Mouse (Mus musculus): ENCODE results near the gene Nmi. TPM values are rescaled to one million over a fixed set of nuclear protein-coding genes. Genes with fewer than 3 reads are reported as not detected.

Gene Nmi
- polyA plus RNA-seq, 1 experiment from 2014 or later: 9.4 TPM

DNA sequence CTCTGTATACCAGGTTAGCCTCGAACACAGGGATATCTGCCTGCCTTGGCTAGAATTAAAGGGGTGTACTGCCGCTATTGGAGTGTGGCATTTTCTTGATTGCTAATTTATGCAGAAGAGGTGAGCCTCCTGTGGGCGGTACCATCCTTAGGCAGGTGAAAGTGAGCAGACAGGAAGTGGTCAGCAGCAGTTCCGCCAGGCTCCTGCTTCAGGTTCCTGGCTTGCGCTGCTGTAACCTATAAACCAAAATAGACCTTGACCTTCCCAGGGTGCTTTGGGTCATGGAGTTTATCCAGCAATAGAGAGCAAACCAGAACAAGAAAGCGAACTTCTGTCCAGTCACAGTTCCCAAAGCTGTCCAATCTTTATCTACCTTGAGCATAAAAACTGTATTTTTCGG lies 37.4 kb downstream of the Nmi start:
- peaks cover 5% of the 10 kb centered on the region for H3K36me3 ChIP-seq (ENCODE audit: control insufficient read depth, insufficient read depth)
- H3K9ac ChIP-seq (ENCODE audit: low read depth, low read length): no peak overlapping the region; the same call in 1 of the 2 replicates
- 0 out of 2 replicates have a peak overlapping the region, but pooled peaks have one; percentile 73 for H3K4me2 ChIP-seq (ENCODE audit: low read depth, low read length)
- no peaks in the 10 kb centered on the region for H3K27me3 ChIP-seq (ENCODE audit: control insufficient read depth, insufficient read depth, low read depth, low read length)
- WGBS (ENCODE audit: insufficient replicate concordance): 76% methylated on average over 7 of the region's 7 CpGs
- H3K9me3 ChIP-seq (replicated peaks; ENCODE audit: control insufficient read depth, low read length): no peaks in the 10 kb centered on the region
- no peak overlapping the region for H3K4me3 ChIP-seq (ENCODE audit: low read depth, low read length)
- H3K4me1 ChIP-seq (ENCODE audit: control insufficient read depth, low read depth, low read length): peaks cover 49% of the 10 kb centered on the region
- no peak for ATAC-seq (ENCODE audit: low read depth)
- no peak overlapping the region for H3K27ac ChIP-seq (ENCODE audit: low read length)

DNA sequence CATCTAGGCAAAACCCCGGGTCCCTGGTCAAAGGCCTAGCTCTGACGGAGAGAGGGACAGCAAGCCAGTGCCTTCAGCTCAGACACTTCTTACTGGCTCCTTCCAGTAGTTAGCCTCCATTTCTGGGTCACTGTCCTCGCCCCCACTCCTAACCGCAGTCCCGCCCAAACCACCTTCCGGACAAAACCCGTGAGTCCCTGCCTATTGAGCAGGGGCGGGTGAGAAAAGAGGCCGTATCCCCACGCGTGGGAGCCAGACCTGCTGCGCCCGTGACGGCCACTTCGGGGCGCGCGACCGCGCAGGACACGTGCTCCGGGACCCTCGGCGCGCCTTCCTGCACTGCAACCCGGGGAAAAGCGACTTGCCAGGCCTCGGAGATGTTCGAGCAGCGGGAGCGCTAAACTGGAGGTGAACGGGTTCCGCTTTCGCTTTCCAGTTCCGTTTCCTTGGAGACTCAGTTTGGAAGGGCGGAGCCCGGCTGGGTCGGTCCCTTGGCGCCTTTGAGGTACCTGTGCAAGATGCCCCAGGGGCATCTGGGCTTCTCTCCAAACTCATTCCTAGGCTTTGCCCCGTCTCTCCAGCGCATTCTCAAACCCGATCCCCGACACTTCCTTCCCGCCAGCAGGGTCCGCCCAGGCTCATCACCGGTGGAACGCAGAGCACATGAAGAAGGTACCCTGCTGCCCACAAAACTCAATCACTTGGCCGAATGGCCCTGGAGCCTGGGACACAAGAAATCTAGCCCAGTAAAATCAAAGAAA lies 38.5 kb downstream of the Nmi start, which contains the start of gene Rbm43:
Gene Rbm43, minus strand, starts transcription at position 590 of the 761 bp plus-strand sequence.
- peak; percentile 62 for ATAC-seq (ENCODE audit: low read depth)
- peaks cover 3% of the 10 kb centered on the region; the same call in 1 of the 2 replicates for H3K9me3 ChIP-seq (replicated peaks; ENCODE audit: control insufficient read depth, low read length)
- H3K36me3 ChIP-seq (ENCODE audit: control insufficient read depth, insufficient read depth): peaks cover 16% of the 10 kb centered on the region
- H3K27ac ChIP-seq (ENCODE audit: low read length): peak within 1 kb of the TSS; percentile 92
- peak within 1 kb of the TSS; percentile 95 for H3K4me3 ChIP-seq (ENCODE audit: low read depth, low read length)
- no peaks in the 10 kb centered on the region for H3K27me3 ChIP-seq (ENCODE audit: control insufficient read depth, insufficient read depth, low read depth, low read length)
- H3K4me2 ChIP-seq (ENCODE audit: low read depth, low read length): peak within 1 kb of the TSS; percentile 73
- peaks cover 49% of the 10 kb centered on the region for H3K4me1 ChIP-seq (ENCODE audit: control insufficient read depth, low read depth, low read length)
- peak within 1 kb of the TSS; percentile 91 for H3K9ac ChIP-seq (ENCODE audit: low read depth, low read length)
- under 1% methylated on average over 48 of the region's 48 CpGs for WGBS (ENCODE audit: insufficient replicate concordance)

DNA sequence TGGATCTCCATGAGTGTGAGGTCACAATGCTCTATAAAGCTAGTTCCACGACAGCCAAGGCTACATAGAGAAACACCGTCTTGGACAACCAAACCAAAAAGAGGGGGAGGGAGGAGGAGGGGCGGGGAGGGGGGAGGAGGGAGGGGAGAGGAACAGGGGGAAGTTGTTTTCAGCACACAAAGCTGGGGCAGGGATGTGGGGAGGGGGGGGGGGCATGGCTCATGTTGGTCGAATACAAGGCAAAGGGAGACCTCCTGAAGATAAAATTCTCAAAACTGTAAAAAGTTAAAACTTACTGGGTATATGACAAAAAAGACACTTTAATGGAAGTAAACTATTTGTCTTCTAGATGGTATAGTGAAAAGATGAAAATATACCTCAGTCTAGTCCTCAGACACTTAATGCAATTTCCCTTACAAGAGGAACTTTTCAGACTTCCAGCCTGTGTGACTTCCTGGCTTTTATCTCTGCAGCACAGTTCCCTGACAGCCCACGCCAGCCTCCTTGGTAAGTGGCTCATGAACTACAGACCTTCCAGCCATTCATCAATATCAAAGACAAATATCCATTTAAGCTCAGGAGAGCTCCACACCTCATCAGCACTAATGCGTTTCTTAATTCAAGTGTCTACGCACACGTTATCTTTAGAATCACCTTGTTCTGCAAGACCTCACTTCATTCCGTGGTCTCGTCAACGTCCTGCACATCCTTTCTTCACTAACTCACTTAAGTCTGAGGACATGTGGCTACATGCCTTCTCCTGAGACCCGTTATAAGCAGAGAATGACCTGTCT lies 39.8 kb downstream of the Nmi start:
- Histone ChIP-seq H3K4me3 (ENCODE audit: low read depth, low read length) (peak overlapping the region; percentile 95), H3K36me3 (ENCODE audit: control insufficient read depth, insufficient read depth) (peaks cover 20% of the 10 kb centered on the region), H3K4me2 (ENCODE audit: low read depth, low read length) (peak overlapping the region; percentile 73), H3K27me3 (ENCODE audit: control insufficient read depth, insufficient read depth, low read depth, low read length) (no peaks in the 10 kb centered on the region), H3K9me3 (replicated peaks; ENCODE audit: control insufficient read depth, low read length) (peaks cover 3% of the 10 kb centered on the region; the same call in 1 of the 2 replicates), H3K4me1 (ENCODE audit: control insufficient read depth, low read depth, low read length) (peaks cover 43% of the 10 kb centered on the region), H3K27ac (ENCODE audit: low read length) (peak overlapping the region; percentile 92), H3K9ac (ENCODE audit: low read depth, low read length) (peak overlapping the region; percentile 91)
- ATAC-seq (ENCODE audit: low read depth): peak; percentile 55
- 9% methylated on average over 11 of the region's 12 CpGs for WGBS (ENCODE audit: insufficient replicate concordance)

DNA sequence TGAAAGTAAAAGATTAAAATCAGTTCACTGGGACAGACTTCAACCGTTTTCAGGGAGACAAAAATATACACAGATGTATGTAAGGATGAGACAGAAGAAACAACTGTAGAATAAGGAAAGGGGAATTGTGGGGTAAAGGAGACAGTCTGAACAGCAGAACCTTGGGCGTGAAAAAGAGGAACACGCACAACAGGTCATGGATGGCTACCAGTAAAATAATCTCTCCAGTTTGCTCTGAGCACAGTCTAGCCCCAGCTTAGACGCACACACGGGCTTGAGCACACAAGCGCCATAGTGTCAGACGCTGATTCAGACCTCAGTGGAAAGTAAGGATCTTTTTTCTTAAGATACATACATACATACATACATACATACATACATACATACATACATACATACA lies 42.1 kb downstream of the Nmi start:
- Histone ChIP-seq H3K27me3 (ENCODE audit: control insufficient read depth, insufficient read depth, low read depth, low read length) (no peaks in the 10 kb centered on the region), H3K4me3 (ENCODE audit: low read depth, low read length) (no peak overlapping the region), H3K9ac (ENCODE audit: low read depth, low read length) (no peak overlapping the region), H3K4me2 (ENCODE audit: low read depth, low read length) (no peak overlapping the region), H3K27ac (ENCODE audit: low read length) (no peak overlapping the region), H3K4me1 (ENCODE audit: control insufficient read depth, low read depth, low read length) (peaks cover 25% of the 10 kb centered on the region), H3K9me3 (replicated peaks; ENCODE audit: control insufficient read depth, low read length) (peaks cover 3% of the 10 kb centered on the region; the same call in 1 of the 2 replicates), H3K36me3 (ENCODE audit: control insufficient read depth, insufficient read depth) (peaks cover 21% of the 10 kb centered on the region)
- WGBS (ENCODE audit: insufficient replicate concordance): 78% methylated on average over 7 of the region's 7 CpGs
- ATAC-seq (ENCODE audit: low read depth): no peak

DNA sequence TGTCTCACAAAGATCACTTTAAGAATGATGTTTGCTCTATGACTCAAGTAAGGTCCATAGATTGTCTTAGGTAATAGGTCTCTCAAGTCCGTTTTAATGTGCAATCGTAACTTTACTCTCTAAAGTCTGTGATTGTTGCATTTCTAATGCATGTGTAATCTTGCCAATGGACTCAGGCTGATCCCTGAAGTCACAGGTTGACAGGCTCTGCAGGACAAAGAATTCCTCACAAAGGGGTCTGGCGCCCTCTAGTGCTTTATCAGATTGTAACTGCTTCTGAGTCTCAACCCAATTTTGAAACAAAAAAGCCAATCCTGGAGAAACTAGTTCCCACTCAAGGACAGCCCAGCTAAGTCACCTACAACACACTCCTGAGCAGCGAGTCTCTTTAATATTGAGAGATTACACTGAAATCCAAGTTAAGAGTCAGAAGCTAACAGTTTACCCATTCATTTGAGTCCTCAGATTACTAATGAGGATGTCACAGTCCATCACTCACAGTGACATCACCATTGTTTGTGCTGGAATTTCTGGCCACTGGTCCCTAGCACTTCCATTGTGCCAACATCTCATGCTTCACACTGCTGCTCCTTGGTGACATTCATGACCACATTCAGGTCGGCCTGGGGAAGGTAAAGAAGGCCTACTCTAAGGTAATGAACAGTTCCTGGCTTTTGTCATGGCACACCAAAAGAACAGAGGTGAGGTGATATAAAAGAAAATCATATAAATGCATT lies 58.2 kb downstream of the Nmi start:
- Histone ChIP-seq H3K27me3 (ENCODE audit: control insufficient read depth, insufficient read depth, low read depth, low read length) (no peaks in the 10 kb centered on the region), H3K4me2 (ENCODE audit: low read depth, low read length) (no peak overlapping the region), H3K9ac (ENCODE audit: low read depth, low read length) (no peak overlapping the region), H3K9me3 (replicated peaks; ENCODE audit: control insufficient read depth, low read length) (no peaks in the 10 kb centered on the region), H3K4me1 (ENCODE audit: control insufficient read depth, low read depth, low read length) (no peaks in the 10 kb centered on the region), H3K27ac (ENCODE audit: low read length) (no peak overlapping the region), H3K4me3 (ENCODE audit: low read depth, low read length) (no peak overlapping the region), H3K36me3 (ENCODE audit: control insufficient read depth, insufficient read depth) (no peaks in the 10 kb centered on the region)
- ATAC-seq (ENCODE audit: low read depth): no peak
- WGBS (ENCODE audit: insufficient replicate concordance): 12% methylated on average over 5 of the region's 5 CpGs

DNA sequence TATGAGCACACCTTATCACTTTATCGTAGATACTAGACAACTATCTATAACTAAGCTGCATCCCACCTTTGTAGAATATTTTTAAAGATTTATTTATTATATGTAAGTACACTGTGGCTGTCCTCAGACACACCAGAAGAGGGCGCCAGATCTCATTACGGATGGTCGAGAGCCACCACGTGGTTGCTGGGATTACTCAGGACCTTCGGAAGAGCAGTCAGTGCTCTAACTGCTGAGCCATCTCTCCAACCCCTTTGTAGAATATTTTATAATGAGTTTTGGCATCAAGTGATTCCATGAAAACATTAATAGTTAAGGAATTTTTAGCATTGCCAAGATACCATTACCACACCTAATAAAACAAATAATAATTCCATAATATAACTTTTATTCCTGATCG lies 58.8 kb downstream of the Nmi start:
- no peaks in the 10 kb centered on the region for H3K4me1 ChIP-seq (ENCODE audit: control insufficient read depth, low read depth, low read length)
- H3K9ac ChIP-seq (ENCODE audit: low read depth, low read length): no peak overlapping the region
- no peak overlapping the region for H3K27ac ChIP-seq (ENCODE audit: low read length)
- no peak overlapping the region for H3K4me2 ChIP-seq (ENCODE audit: low read depth, low read length)
- no peaks in the 10 kb centered on the region for H3K36me3 ChIP-seq (ENCODE audit: control insufficient read depth, insufficient read depth)
- H3K27me3 ChIP-seq (ENCODE audit: control insufficient read depth, insufficient read depth, low read depth, low read length): no peaks in the 10 kb centered on the region
- ATAC-seq (ENCODE audit: low read depth): no peak
- 43% methylated on average over 7 of the region's 7 CpGs for WGBS (ENCODE audit: insufficient replicate concordance)
- no peaks in the 10 kb centered on the region for H3K9me3 ChIP-seq (replicated peaks; ENCODE audit: control insufficient read depth, low read length)
- H3K4me3 ChIP-seq (ENCODE audit: low read depth, low read length): no peak overlapping the region

DNA sequence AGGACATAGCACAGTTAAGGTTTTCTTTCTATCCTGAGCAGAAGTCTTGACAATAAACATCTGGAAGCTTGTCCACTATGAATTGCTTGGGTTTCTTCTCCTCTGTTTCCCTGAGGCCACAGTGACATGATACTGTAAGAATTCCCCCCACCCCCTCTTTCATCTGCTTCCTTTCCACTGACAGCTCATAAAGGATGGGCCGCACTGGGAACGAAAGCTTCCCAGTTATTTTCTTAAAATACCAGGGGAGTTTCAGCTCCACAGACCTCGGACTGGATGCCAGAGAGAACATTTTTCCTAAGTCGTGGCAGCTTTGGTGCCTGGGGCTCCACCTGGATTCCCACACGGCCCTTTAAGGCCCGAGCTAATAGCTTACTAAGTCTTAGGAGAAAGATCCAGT lies 60.6 kb downstream of the Nmi start:
- no peaks in the 10 kb centered on the region for H3K4me1 ChIP-seq (ENCODE audit: control insufficient read depth, low read depth, low read length)
- no peaks in the 10 kb centered on the region for H3K9me3 ChIP-seq (replicated peaks; ENCODE audit: control insufficient read depth, low read length)
- WGBS (ENCODE audit: insufficient replicate concordance): 35% methylated on average over 6 of the region's 6 CpGs
- no peaks in the 10 kb centered on the region for H3K27me3 ChIP-seq (ENCODE audit: control insufficient read depth, insufficient read depth, low read depth, low read length)
- H3K27ac ChIP-seq (ENCODE audit: low read length): no peak overlapping the region
- no peak overlapping the region for H3K4me3 ChIP-seq (ENCODE audit: low read depth, low read length)
- no peak for ATAC-seq (ENCODE audit: low read depth)
- no peaks in the 10 kb centered on the region for H3K36me3 ChIP-seq (ENCODE audit: control insufficient read depth, insufficient read depth)
- no peak overlapping the region for H3K4me2 ChIP-seq (ENCODE audit: low read depth, low read length)
- H3K9ac ChIP-seq (ENCODE audit: low read depth, low read length): no peak overlapping the region

DNA sequence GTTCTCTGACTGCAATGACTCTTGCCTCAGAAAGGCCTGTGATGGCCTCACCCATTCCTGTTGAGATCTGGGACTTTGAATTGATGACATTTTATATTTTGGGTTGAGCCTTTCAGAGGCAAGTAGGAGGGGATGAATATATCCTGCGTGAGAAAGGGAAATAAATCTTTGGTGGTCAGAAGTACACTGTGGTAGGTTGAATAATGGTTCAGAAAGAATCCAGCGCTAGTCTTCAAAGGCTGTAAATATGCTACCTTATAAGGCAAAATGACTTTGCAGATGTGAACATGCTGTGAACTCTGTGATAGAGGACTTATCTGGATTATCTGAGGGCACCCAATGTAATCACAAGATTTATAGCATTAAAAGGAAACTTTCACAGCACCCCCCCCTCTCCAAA lies 61.4 kb downstream of the Nmi start:
- no peak overlapping the region for H3K9ac ChIP-seq (ENCODE audit: low read depth, low read length)
- no peaks in the 10 kb centered on the region for H3K9me3 ChIP-seq (replicated peaks; ENCODE audit: control insufficient read depth, low read length)
- no peak for ATAC-seq (ENCODE audit: low read depth)
- H3K4me2 ChIP-seq (ENCODE audit: low read depth, low read length): no peak overlapping the region
- H3K27me3 ChIP-seq (ENCODE audit: control insufficient read depth, insufficient read depth, low read depth, low read length): no peaks in the 10 kb centered on the region
- H3K36me3 ChIP-seq (ENCODE audit: control insufficient read depth, insufficient read depth): no peaks in the 10 kb centered on the region
- H3K27ac ChIP-seq (ENCODE audit: low read length): no peak overlapping the region
- H3K4me3 ChIP-seq (ENCODE audit: low read depth, low read length): no peak overlapping the region
- 51% methylated on average over 2 of the region's 2 CpGs for WGBS (ENCODE audit: insufficient replicate concordance)
- no peaks in the 10 kb centered on the region for H3K4me1 ChIP-seq (ENCODE audit: control insufficient read depth, low read depth, low read length)

All from liver, embryonic 16.5 days (tissue).